Mouse (Mus musculus): ENCODE measurements at regions not wholly inside any gene's neighbourhood (a gene's known extent, or its start where the extent isn't known, plus 50 kb on each side); places are given as distances from the start of the nearest gene placed in this dataset.

DNA sequence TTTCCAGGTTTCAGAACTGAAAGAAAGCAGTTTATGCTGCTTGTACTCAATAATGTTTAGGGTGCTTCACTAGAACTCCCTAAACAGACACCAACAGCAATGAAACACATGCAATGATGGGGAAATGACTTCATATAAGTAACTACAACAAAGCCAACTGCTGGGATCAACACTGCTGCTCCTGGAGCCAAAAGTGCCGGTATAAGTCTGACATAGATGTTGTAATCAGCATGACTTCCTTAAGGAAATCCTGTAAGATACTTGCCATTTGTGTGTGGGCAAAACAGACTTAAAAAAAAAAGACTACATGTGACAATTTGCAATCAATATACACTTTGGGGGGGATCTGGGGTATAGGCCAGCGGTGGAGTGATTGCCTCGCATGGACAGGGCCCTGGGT is 438.4 kb upstream of the A1bg start:
- no peak overlapping the region for H3K9ac ChIP-seq
- no peaks in the 10 kb centered on the region for H3K27me3 ChIP-seq (replicated peaks)
- H3K9me3 ChIP-seq, result no peaks in the 10 kb centered on the region
- H3K4me3 ChIP-seq (replicated peaks), result no peak overlapping the region
- no peaks in the 10 kb centered on the region for H3K36me3 ChIP-seq
- H3K4me1 ChIP-seq (replicated peaks), result no peaks in the 10 kb centered on the region
- no peak for ATAC-seq
- H3K4me2 ChIP-seq (replicated peaks), result no peak overlapping the region
- 73% methylated on average over 3 of the region's 3 CpGs for WGBS
- no peak overlapping the region for H3K27ac ChIP-seq

DNA sequence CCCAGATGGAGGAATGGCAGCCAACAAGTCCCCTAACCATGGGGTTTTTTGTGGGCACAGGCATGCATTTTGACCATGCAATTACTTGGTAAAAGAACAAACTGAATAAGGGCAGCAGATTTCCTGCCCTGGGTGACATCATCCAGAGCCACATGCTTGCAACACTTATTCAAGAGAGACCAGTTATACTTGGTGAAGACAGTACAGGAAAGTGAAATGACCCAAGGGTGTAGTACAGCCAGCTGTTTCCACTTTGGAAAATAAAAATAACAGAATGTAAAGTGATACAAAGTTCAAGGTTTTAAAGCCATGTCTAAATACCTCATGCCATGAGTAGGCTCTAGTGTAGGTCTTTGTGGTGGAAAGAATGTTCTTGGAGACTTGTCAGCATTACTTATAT is 432.5 kb upstream of the A1bg start:
- no peaks in the 10 kb centered on the region for H3K36me3 ChIP-seq
- no peak overlapping the region for H3K27ac ChIP-seq
- H3K27me3 ChIP-seq (replicated peaks), result no peaks in the 10 kb centered on the region
- no peak for ATAC-seq
- no peak overlapping the region for H3K4me3 ChIP-seq (replicated peaks)
- H3K4me2 ChIP-seq (replicated peaks), result no peak overlapping the region
- no peak overlapping the region for H3K9ac ChIP-seq
- H3K9me3 ChIP-seq, result no peaks in the 10 kb centered on the region
- H3K4me1 ChIP-seq (replicated peaks), result no peaks in the 10 kb centered on the region

DNA sequence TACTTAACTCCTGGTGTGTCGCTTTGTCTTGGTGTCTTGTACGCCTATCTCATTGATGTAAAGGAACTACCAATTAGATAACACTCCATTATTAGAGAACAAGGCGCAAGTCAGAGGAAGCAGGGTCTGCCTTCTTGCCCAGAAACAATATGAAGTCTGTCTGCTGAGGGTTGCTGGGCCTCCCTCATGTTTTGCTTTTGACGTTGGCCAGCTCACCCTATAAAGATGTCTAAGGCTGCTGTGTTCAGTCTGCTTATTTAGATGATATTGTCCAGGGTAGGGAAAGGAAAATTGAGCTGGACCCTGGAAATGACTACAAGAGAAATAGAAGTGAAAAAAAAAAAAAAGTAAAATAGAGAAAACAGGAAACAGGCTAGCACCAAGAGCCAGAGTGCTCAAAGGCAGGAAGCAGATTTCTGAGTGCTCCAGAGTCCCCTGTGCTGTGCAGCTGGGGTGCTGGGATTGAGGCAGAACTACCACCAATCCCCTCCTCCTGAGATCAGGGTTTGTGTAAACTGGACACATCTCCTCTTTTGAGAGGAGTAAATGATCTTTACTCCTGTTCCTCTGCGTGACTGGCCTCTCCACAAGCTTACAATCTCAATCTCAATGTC is 429.0 kb upstream of the A1bg start:
- Histone ChIP-seq H3K9me3 (no peaks in the 10 kb centered on the region), H3K27me3 (replicated peaks) (no peaks in the 10 kb centered on the region), H3K4me1 (replicated peaks) (no peaks in the 10 kb centered on the region), H3K9ac (no peak overlapping the region), H3K27ac (0 out of 2 replicates have a peak overlapping the region, but pooled peaks have one; percentile 48), H3K36me3 (no peaks in the 10 kb centered on the region), H3K4me2 (replicated peaks) (no peak overlapping the region), H3K4me3 (replicated peaks) (no peak overlapping the region)
- WGBS, result 37% methylated on average over 5 of the region's 5 CpGs
- peak; percentile 58; the same call in 1 of the 2 replicates for ATAC-seq

GRCm38 (mm10) chr15:61345101-61345500 is 422.3 kb upstream of the A1bg start:
- no peak overlapping the region for H3K9ac ChIP-seq
- no peak overlapping the region for H3K4me3 ChIP-seq (replicated peaks)
- WGBS, result 69% methylated on average over 4 of the region's 4 CpGs
- ATAC-seq, result no peak
- no peak overlapping the region for H3K27ac ChIP-seq
- no peaks in the 10 kb centered on the region for H3K4me1 ChIP-seq (replicated peaks)
- no peaks in the 10 kb centered on the region for H3K27me3 ChIP-seq (replicated peaks)
- H3K36me3 ChIP-seq, result no peaks in the 10 kb centered on the region
- no peaks in the 10 kb centered on the region for H3K9me3 ChIP-seq
- no peak overlapping the region for H3K4me2 ChIP-seq (replicated peaks)

DNA sequence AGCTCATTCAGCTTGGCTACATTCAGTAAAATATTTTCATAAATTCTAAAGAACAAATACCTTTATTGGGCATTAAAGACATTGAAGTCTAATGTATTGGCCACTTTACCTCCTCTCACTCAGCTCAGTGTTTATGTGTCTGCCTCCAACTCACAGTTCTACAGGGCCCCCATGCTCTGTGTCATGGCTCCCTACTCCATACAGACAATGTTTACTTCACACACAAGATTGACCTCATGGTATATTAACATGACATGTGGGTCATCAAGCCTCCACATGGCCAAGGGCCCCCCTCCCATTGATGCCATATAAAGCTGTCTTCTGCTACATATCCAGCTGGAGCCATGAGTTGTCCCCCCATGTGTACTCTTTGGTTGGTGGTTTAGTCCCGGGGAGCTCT is 419.8 kb upstream of the A1bg start:
- Histone ChIP-seq H3K9ac (no peak overlapping the region), H3K4me3 (replicated peaks) (no peak overlapping the region), H3K4me1 (replicated peaks) (no peaks in the 10 kb centered on the region), H3K27ac (no peak overlapping the region), H3K4me2 (replicated peaks) (no peak overlapping the region), H3K27me3 (replicated peaks) (no peaks in the 10 kb centered on the region), H3K36me3 (no peaks in the 10 kb centered on the region), H3K9me3 (no peaks in the 10 kb centered on the region)
- 71% methylated on average over 1 of the region's 1 CpGs for WGBS
- ATAC-seq, result no peak

GRCm38 (mm10) chr15:61327925-61328324 is 405.1 kb upstream of the A1bg start:
- WGBS, result 82% methylated on average over 2 of the region's 2 CpGs
- ATAC-seq, result no peak
- H3K9ac ChIP-seq, result no peak overlapping the region
- no peaks in the 10 kb centered on the region for H3K27me3 ChIP-seq (replicated peaks)
- no peak overlapping the region for H3K4me2 ChIP-seq (replicated peaks)
- no peak overlapping the region for H3K27ac ChIP-seq
- no peaks in the 10 kb centered on the region for H3K36me3 ChIP-seq
- H3K4me1 ChIP-seq (replicated peaks), result no peaks in the 10 kb centered on the region
- H3K4me3 ChIP-seq (replicated peaks), result no peak overlapping the region
- no peaks in the 10 kb centered on the region for H3K9me3 ChIP-seq

DNA sequence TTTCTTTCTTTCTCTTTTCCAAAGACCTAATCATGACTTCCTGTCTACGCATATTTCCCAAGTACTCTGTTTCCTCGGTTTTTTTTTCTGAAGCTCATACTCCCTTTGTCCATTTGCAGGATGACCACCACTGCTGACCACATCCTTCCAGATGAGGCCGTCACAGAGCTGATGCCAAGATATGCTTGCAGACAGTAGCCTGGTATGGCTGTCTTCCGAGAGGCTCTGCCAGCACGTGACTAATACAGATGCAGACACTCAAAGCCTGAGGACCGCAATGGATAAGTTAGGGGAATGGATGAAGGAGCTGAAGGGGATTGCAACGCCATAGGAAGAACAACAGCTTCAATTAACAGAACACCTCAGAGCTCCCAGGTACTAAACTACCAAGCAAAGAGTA is 399.4 kb upstream of the A1bg start:
- H3K36me3 ChIP-seq, result no peaks in the 10 kb centered on the region
- H3K4me3 ChIP-seq (replicated peaks), result no peak overlapping the region
- no peak overlapping the region for H3K4me2 ChIP-seq (replicated peaks)
- H3K9me3 ChIP-seq, result no peaks in the 10 kb centered on the region
- H3K27me3 ChIP-seq (replicated peaks), result no peaks in the 10 kb centered on the region
- no peak overlapping the region for H3K27ac ChIP-seq
- H3K4me1 ChIP-seq (replicated peaks), result no peaks in the 10 kb centered on the region
- WGBS, result 94% methylated on average over 7 of the region's 7 CpGs
- no peak for ATAC-seq
- no peak overlapping the region for H3K9ac ChIP-seq

- ATAC-seq, result no peak
- 74% methylated on average over 6 of the region's 6 CpGs for WGBS
- H3K36me3 ChIP-seq, result no peaks in the 10 kb centered on the region
- no peak overlapping the region for H3K9ac ChIP-seq
- no peak overlapping the region for H3K4me3 ChIP-seq (replicated peaks)
- H3K27me3 ChIP-seq (replicated peaks), result no peaks in the 10 kb centered on the region
- no peak overlapping the region for H3K4me2 ChIP-seq (replicated peaks)
- no peaks in the 10 kb centered on the region for H3K9me3 ChIP-seq
- no peak overlapping the region for H3K27ac ChIP-seq
- no peaks in the 10 kb centered on the region for H3K4me1 ChIP-seq (replicated peaks)
Observed at GRCm38 (mm10) chr15:61309452-61310165, 386.8 kb upstream of the A1bg start.

GRCm38 (mm10) chr15:61308936-61309335 is 386.1 kb upstream of the A1bg start:
- Histone ChIP-seq H3K36me3 (no peaks in the 10 kb centered on the region), H3K4me3 (replicated peaks) (no peak overlapping the region), H3K4me2 (replicated peaks) (no peak overlapping the region), H3K27ac (no peak overlapping the region), H3K9ac (no peak overlapping the region), H3K27me3 (replicated peaks) (no peaks in the 10 kb centered on the region), H3K9me3 (no peaks in the 10 kb centered on the region), H3K4me1 (replicated peaks) (no peaks in the 10 kb centered on the region)
- WGBS, result 87% methylated on average over 4 of the region's 4 CpGs
- no peak for ATAC-seq

DNA sequence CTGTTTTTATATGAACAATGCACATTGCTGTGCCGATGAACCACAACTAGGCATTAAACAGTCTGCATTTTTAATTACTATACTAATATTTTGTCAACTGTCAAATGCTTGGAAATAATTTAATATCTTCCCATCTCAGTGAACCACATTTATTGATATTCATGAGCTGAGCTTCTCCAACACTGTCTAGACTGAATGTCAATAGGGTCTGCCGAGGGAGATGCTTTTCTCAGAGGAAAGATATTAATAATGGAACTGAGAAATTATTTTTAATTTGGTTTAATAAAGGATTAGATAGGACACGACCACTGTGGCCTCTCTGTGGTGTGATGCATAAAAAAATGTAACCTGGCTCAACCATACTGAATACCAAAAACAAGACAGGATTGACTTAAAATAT is 381.7 kb upstream of the A1bg start:
- H3K9ac ChIP-seq, result no peak overlapping the region
- H3K27me3 ChIP-seq (replicated peaks), result no peaks in the 10 kb centered on the region
- H3K9me3 ChIP-seq, result no peaks in the 10 kb centered on the region
- ATAC-seq, result no peak
- no peak overlapping the region for H3K4me2 ChIP-seq (replicated peaks)
- no peaks in the 10 kb centered on the region for H3K36me3 ChIP-seq
- H3K4me3 ChIP-seq (replicated peaks), result no peak overlapping the region
- no peak overlapping the region for H3K27ac ChIP-seq
- 76% methylated on average over 3 of the region's 3 CpGs for WGBS
- H3K4me1 ChIP-seq (replicated peaks), result no peaks in the 10 kb centered on the region

DNA sequence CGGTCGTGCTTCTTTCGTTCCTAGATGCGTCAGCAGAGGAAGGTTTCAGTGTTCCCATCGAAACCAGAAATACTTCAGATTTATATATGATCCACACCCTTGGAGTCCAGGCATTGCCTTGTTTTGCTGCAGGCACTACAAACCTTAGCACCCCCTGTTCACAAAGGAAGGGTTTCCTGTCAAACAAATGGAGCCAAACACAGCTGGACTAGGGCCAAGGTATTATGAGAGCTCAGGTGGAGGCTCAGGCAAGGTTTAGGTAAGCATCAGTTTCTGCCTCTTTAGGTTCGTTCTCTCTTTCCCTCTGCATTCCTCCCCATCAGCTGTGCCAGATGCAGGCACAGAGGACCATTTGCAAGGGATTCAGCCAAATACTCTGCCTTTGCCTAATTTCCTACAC is 377.0 kb upstream of the A1bg start:
- H3K4me2 ChIP-seq (replicated peaks), result no peak overlapping the region
- no peak overlapping the region for H3K27ac ChIP-seq
- no peak for ATAC-seq
- no peaks in the 10 kb centered on the region for H3K4me1 ChIP-seq (replicated peaks)
- no peak overlapping the region for H3K4me3 ChIP-seq (replicated peaks)
- no peak overlapping the region for H3K9ac ChIP-seq
- WGBS, result 78% methylated on average over 6 of the region's 6 CpGs
- no peaks in the 10 kb centered on the region for H3K36me3 ChIP-seq
- H3K9me3 ChIP-seq, result no peaks in the 10 kb centered on the region
- no peaks in the 10 kb centered on the region for H3K27me3 ChIP-seq (replicated peaks)

- Histone ChIP-seq H3K4me1 (replicated peaks) (no peaks in the 10 kb centered on the region), H3K4me3 (replicated peaks) (no peak overlapping the region), H3K9me3 (no peaks in the 10 kb centered on the region), H3K4me2 (replicated peaks) (no peak overlapping the region), H3K36me3 (no peaks in the 10 kb centered on the region), H3K9ac (no peak overlapping the region), H3K27me3 (replicated peaks) (no peaks in the 10 kb centered on the region), H3K27ac (no peak overlapping the region)
- WGBS, result 75% methylated on average over 5 of the region's 5 CpGs
- ATAC-seq, result no peak
Observed at GRCm38 (mm10) chr15:61297447-61298208, 374.8 kb upstream of the A1bg start.

- no peaks in the 10 kb centered on the region for H3K9me3 ChIP-seq
- H3K27ac ChIP-seq, result no peak overlapping the region
- ATAC-seq, result no peak
- no peaks in the 10 kb centered on the region for H3K36me3 ChIP-seq
- H3K4me3 ChIP-seq (replicated peaks), result no peak overlapping the region
- H3K4me1 ChIP-seq (replicated peaks), result no peaks in the 10 kb centered on the region
- no peaks in the 10 kb centered on the region for H3K27me3 ChIP-seq (replicated peaks)
- H3K4me2 ChIP-seq (replicated peaks), result no peak overlapping the region
- WGBS, result 84% methylated on average over 2 of the region's 2 CpGs
- no peak overlapping the region for H3K9ac ChIP-seq
Observed at GRCm38 (mm10) chr15:61294616-61295015, 371.8 kb upstream of the A1bg start.
